Mouse (Mus musculus): ENCODE measurements around the gene Coch. TPM values are rescaled to one million over a fixed set of nuclear protein-coding genes. Genes with fewer than 3 reads are reported as not detected.
"Not testable (repeated sequence)": the region's sequence is repeated elsewhere in the genome, so short reads cannot be mapped to it uniquely, and the experiment has no call there.

Coch gene
- 10 to 100 TPM; 27.4 to 31.2 (median 29.1) TPM for total RNA-seq (2022)

- no peak for DNase-seq (ENCODE audit: low spot score in 2 of 2)
Measured at GRCm38 (mm10) chr12:51593229-51594029, at the start of gene Coch. Gene Coch, plus strand, starts transcription at chr12:51593341.

GRCm38 (mm10) chr12:51543402-51543960, 49.7 kb upstream of the Coch start:
- DNase-seq (ENCODE audit: low spot score in 2 of 2): no peak

GRCm38 (mm10) chr12:51555041-51555440, 38.1 kb upstream of the Coch start:
- no peak for DNase-seq (ENCODE audit: low spot score in 2 of 2)

DNA sequence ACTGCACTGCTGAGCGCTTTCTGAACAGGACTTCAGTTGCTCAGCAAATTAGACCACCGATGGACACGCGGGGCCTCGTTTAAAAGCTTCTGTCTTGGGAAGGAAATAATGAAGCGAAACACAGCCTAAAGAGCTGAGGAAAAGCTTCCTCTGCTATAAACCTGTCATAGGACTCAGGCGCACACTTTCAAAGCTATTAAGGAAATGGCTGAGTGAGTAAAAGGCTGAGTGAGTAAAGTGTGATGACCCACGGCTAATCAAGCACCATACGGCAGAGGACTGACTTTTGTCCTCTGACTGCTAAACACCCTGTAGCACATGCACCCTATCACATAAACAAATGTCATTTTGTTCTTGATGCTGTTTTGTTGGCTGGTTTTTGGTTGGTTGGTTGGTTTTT, 31.7 kb upstream of the Coch start:
- DNase-seq (ENCODE audit: low spot score in 2 of 2): no peak

DNA sequence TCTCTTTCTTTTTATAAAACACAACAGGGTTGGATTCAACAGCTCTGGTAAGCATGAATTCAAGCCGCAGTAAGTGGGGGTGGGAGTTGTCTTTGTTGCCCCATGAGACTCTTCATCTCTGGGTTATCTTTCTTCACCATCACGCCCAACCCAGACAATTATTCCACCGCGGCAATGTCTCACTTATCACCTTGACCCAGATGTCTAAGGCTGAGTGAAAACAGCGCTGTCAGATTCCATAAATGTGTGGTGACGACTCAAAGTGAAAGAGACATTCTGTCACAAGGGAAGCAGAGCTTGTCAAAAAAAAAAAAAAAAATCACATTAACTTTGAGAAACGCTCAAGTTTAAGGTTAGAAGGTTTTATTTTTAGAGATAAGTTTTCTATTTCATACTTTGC, 25.9 kb upstream of the Coch start:
- no peak for DNase-seq (ENCODE audit: low spot score in 2 of 2)

DNA sequence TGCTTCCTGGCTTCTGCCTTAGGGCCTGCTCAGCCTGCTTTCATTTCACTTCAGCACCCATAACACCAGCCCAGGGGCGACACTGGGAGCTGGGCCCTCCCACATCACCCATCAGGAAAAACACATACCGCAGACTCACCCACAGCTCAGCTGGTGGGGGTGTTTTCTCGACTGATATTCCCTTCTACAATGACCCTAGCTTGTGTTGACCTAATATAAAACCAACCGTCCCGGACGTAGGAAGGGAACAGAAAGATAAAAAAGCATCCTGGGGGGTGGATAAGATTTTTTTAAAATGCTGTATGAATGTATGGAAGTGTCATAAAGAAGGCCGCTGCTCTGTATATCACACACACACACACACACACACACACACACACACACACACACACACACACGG, 23.7 kb upstream of the Coch start:
- DNase-seq (ENCODE audit: low spot score in 2 of 2): no peak

DNA sequence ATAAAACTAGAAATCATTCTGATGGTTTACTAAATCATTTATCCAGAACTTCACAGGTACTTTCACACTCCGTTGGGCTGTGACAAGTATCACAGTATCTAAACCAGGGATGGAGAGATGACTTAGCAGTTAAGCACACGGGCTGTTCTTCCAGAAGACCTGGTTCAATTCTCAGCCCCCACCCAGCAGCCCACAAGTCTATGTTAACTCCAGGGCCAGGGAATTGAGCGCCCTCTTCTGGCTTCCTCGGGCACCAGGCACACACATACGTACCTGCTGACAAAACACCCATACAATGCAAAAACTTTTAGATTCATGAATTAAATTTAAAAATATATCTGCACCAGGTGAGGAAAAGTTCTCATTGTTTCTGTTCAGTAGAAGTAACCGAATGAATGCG, 23.2 kb upstream of the Coch start:
- no peak for DNase-seq (ENCODE audit: low spot score in 2 of 2)

DNA sequence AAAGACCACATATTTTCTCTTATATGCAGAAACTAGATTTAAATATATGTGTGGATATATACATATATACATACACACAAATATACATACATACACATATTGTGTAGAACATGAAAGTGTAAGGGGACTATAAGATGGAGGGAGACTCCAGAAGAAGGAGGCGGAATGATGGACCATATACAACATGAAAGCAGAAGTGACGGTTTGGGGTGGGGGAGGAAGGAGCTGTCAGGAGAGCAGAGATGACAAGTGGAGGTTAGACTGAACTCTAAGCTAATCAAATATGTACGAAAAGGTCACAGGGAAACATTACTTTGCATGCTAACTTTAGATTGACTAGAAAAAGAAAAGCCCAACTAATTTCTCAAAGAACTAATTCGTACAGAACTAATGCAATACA, 20.5 kb upstream of the Coch start:
- DNase-seq (ENCODE audit: low spot score in 2 of 2): no peak

DNA sequence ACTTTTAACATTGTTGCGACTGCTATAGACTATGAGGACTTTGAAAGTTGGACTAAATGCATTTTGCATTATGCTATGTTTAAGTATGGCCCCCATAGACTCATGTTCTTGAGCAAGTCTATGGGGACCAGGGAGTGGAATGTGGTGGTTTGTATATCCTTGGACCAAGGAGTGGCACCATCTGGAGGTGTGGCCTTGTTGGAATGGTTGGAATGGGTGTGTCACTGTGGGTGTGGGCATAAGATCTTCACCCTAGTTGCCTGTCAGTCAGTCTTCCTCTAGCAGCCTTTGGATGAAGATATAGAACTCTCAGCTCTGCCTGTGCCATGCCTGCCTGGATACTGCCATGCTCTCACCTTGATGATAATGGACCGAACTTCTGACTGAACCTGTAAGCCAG, 15.3 kb upstream of the Coch start:
- DNase-seq (ENCODE audit: low spot score in 2 of 2): not testable (repeated sequence)

GRCm38 (mm10) chr12:51589263-51589662, 3.9 kb upstream of the Coch start:
- no peak for DNase-seq (ENCODE audit: low spot score in 2 of 2)

- no peak for DNase-seq (ENCODE audit: low spot score in 2 of 2)
Measured at GRCm38 (mm10) chr12:51591921-51592320, 1.2 kb upstream of the Coch start.

- DNase-seq (ENCODE audit: low spot score in 2 of 2): no peak
Measured at GRCm38 (mm10) chr12:51592888-51593228, 283 bp upstream of the Coch start.

DNA sequence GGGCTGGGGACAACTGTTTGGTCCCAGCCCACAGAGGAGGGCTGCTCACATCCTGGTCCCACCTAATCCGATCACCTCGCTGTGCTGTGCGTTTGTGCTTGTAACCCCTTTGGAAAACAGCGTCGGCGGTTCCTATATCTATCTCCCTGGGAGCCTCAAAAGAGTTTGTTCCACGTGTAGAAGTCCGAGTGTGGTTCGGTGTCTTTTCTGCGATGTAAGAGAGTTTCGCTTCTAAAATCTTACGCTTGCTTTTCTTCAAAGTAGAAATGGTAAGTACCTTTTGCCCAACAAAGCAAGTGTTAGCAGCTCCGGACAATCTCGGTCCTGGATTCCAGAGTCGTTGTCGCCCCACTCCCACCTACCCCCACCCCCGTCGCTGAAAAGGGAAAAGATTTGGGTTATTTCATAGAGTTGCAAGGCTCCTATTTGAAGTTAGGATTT, 909 bp downstream of the Coch start:
- DNase-seq (ENCODE audit: low spot score in 2 of 2): no peak

GRCm38 (mm10) chr12:51603306-51603705, 10.2 kb downstream of the Coch start:
- no peak for DNase-seq (ENCODE audit: low spot score in 2 of 2)

GRCm38 (mm10) chr12:51606138-51606537, 13.0 kb downstream of the Coch start:
- DNase-seq (ENCODE audit: low spot score in 2 of 2): no peak

DNA sequence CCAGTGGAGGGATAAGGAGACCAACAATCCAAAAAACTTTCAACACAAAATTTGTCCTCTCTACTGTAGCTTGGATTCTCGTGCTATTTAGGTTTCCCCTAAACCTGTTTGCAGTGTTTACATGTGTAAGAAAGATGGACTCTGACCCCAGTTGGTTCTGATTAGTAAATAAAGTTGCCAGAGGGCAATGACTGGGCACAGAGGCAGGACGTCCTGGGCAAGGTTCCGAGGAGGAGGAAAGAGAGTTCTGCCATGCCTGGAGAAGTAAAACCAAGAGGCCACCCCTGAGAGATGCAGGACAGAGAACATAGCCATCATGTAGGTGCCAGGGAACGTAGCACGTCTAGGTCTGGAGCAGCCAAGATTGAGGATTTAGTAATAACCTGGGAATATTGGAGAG, 19.2 kb downstream of the Coch start:
- no peak for DNase-seq (ENCODE audit: low spot score in 2 of 2)

GRCm38 (mm10) chr12:51620572-51620971, 27.4 kb downstream of the Coch start:
- DNase-seq (ENCODE audit: low spot score in 2 of 2): no peak

- DNase-seq (ENCODE audit: low spot score in 2 of 2): no peak
Measured at GRCm38 (mm10) chr12:51621161-51621560, 28.0 kb downstream of the Coch start.

DNA sequence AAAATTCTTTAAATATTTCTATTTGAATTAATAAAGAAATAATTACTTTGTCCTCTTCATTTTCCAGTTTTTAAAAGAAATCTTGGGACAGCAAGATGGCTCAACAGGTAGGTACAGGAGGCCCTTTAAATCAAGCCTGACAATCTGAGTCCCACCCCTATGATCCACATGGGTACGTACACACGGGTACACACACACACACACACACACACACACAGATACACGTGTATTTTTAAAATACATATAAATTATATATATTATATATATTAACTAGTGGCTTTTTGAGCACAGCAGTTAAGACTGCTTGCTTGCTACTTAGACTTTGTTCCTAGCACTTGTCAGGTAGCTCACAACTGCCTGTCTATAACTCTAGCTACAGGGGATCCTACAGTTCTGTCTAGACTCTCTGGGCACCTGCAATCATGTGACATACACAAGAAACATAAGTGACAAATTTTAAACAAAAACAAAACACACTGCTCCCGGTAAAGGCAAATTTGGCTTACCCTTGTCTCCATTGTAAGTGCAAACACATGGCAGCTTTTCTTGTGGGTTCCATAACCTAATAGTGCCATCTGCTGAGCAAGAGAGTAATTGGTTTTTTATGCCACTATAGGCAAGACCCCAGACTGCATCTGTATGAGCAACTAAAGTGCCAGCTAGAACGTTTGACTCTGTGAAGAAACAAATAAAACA, 29.7 kb downstream of the Coch start:
- DNase-seq (ENCODE audit: low spot score in 2 of 2): no peak

GRCm38 (mm10) chr12:51623366-51623694, 30.2 kb downstream of the Coch start:
- DNase-seq (ENCODE audit: low spot score in 2 of 2): no peak

GRCm38 (mm10) chr12:51633481-51633880, 40.3 kb downstream of the Coch start:
- DNase-seq (ENCODE audit: low spot score in 2 of 2): no peak

GRCm38 (mm10) chr12:51636260-51636659, 43.1 kb downstream of the Coch start:
- no peak for DNase-seq (ENCODE audit: low spot score in 2 of 2)
